Mouse (Mus musculus): ENCODE data around the gene Ilkap.

Ilkap gene

DNA sequence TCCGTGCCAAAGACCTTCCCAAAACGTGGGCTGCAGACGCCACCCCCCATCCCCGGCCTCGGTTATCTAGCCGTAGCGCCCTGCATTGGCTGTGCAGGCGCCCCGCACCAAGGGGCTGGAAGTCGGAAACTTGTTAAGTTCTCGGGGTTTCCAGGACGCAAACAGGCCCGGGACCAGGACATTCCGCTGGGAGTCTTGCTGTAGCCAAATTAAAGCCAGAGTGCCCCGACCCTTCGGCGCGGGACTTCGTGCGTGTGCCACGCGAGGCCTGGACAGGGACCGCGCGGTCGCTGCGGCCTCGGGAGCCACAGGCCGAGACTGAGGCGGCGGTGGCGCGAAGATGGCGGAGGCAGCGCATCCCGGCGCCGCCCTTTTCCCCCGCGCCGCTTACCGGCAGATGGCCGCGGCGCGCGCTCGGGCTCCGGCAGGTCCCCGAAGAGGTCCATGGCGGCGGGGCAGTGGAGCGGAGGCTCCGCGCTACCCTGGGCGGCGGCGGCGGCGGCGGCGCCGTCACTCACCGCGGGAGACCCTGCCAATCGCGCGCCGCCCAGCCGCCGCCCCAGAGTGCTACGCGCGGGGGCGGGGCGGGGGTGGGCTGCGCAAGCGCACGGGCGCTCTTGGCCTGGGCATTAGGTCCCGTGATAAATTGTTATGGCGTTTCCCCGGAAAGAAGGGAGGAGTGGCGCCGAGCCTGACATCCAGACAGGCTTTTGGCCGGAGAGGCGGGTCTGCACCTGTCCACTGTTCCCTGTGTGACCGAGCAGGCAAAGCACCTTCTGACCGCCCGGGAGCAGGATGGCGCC is at the start of gene Ilkap:
Gene Ilkap, minus strand, starts transcription at position 556 of the 803 bp plus-strand sequence.
- peak; percentile 86 for DNase-seq (ENCODE audit: low spot score)

DNA sequence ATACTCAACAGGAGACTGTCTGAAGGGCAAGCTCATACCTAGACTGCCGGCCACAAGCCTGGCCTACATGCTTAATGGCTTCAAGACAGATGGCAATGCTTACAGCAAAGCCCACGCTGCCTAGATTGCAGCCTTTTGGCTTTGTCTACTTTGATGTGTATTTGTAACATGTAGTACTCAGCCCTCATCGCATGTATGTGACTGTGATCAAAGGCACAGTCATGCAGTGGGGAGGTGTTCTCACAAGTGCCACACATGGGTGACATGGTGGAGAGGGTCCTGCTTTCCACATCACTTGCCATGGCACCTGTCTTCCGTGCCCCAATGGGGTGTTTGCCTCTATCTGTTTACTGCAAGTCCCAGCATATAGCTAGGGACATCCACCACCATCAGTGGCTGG is 47.9 kb upstream of the Ilkap start:
- DNase-seq (ENCODE audit: low spot score), result no peak

DNA sequence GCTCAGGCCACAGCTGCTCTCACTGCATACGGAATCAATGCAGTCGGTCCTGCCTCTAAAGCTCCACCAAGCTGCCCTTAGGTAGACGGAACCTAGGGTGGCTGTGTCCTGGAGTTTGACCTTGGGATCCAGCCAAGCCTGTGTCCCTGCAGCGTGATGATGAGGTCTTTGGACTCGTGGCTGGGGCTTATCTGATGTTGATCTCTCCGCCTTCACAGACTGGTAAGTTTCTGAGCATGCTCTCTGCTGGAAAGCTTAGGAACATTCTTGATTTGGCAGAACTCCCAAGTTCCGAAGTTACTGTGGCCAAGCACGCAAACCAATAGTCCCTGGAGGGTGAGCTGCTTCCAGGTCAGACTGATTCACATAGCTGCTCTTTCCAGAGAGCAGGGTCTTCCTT is 47.4 kb upstream of the Ilkap start:
- DNase-seq (ENCODE audit: low spot score), result peak; percentile 87

DNA sequence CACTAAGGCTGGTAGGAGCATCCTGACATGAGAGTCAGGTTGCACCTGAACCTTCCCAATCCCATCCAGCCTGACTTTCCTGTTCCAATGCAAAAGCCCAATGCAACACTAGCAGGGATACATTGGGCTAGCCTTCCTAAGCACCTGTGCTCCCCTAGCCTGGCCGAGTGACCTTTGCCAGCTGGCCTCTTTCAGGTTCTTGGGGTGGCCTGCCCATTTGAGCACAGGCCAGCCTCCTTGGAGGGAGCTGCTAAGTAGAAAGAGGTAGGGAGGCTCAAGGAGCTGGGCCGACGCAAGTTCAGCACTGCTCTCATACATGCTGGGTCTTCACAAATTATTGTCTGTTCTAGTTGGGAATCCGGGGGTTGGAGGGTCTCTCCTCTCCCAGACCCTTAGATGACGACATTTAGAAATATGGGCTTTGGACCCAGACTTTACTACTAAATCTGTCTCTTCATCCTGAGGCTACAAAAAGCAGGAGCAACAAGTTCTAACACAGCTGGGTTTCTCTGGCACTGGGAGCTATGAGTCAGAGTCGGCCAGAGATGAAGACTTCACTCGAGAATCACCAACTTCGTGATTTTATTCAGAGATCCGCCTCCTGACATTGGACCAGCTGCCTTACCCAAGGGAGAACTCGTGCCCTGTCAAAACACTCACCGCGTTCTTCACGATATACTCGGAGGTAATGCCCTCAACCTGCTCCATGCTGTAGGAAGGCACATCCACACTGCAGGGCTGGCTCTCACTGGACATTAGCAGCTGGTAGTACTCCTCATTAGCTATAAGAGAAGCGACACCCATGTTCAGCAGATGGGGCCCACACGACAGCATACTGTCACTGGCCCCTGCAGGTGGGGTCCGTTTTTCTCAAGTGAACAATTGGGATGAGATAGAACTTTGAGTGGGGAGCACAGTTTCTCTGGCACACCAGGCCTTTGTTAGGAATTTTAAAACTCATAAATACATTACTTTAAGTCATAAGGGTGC is 46.5 kb upstream of the Ilkap start:
- DNase-seq (ENCODE audit: low spot score), result no peak

DNA sequence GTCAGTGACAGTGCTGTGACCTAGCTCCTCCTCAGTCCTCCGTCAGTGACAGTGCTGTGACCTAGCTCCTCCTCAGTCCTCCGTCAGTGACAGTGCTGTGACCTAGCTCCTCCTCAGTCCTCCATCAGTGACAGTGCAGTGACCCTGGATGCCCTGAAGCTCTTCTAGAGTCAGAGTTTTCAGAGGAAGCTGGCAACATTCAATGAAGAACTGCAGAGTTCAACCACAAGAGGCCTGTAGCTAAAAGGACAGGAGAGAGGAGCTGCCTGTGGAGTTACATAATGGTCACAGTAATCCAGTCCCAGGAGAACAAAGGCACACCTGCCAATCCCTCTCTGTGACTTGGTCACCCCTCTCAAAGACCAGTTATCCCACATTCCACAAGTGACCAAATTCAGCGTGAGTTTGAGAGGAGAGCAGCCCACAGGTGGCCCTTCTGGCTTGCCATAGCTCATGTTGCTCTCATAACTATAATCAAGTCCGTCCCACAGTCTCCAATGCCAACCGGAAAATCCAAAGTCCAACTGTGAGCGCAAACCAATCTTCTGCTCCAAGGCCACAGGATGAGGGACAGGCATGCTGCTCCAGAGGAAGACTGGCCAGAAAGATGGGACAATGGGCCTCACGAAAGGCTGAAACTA is 43.9 kb upstream of the Ilkap start:
- DNase-seq (ENCODE audit: low spot score), result peak; percentile 88

DNA sequence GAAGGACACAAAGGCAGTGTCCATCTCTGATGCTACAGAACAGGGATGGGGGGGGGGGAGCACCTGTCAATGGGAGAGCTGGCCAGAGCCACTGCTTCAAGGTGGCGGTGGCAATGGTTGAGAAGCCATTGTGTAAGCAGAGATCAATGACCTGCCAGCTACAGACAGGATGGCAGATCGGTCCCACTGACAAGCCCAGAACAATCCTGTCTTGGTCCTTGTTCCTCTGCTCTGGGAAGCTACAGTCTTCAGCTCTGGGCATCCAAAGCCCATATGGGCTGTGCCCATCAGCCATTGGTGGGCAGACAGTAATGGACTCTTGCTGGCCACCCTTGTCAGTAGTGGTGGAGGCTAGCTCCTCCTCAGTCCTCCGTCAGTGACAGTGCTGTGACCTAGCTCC is 43.2 kb upstream of the Ilkap start:
- no peak for DNase-seq (ENCODE audit: low spot score)

DNA sequence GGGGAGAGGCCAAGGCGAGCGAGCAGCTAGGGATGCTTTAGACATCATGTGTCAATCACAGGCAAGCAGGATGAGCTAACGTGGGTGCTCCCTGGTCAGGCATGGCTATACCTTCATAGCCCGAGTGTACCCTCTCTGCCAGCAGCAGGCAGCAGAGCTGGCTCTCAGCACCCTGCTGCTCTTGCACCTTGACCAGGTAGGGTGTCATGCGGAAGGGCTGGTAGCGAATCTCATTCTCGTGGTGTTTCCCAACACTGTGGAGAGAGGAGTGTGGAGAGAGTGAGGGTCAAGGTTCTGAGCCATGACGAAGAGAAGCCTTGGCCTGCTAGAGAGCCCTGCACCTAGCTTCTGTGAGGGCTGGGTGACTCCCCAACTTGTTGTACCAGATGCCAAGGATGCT is 41.2 kb upstream of the Ilkap start:
- DNase-seq (ENCODE audit: low spot score), result no peak

DNA sequence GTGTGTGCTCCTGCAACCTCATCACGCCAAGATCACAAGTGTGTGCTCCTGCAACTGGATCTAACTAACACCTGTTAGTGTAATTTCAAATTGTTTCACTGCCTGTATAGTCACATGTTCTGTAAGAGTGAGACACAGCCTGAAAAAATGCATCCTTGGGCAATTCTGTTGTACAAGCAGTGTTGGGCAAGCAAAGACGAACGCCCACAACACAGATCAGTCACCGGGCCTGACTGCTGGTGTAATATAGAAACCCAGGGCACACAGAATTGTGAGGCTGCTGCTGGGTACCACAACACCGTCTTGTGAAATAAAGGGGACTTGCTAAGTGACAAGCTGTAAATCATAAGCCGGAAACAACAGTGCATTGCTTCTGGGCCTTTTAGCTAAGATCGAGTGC is 39.0 kb upstream of the Ilkap start:
- peak; percentile 70 for DNase-seq (ENCODE audit: low spot score)

DNA sequence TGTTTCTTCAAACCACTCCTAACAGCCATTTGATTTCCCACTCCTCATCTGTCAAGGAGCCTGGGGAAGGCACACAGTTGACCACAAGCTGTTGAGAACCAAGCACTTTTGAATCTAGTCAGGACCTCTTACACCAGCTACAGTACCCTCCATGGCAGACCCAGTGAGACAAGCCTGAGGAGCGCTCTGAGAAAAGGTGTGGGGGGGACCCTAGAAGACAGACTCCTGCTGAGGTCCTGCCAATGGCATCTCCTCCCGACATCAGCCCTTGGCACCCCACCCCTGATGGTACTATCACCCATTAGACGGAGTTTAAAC is 38.4 kb upstream of the Ilkap start:
- DNase-seq (ENCODE audit: low spot score), result no peak

DNA sequence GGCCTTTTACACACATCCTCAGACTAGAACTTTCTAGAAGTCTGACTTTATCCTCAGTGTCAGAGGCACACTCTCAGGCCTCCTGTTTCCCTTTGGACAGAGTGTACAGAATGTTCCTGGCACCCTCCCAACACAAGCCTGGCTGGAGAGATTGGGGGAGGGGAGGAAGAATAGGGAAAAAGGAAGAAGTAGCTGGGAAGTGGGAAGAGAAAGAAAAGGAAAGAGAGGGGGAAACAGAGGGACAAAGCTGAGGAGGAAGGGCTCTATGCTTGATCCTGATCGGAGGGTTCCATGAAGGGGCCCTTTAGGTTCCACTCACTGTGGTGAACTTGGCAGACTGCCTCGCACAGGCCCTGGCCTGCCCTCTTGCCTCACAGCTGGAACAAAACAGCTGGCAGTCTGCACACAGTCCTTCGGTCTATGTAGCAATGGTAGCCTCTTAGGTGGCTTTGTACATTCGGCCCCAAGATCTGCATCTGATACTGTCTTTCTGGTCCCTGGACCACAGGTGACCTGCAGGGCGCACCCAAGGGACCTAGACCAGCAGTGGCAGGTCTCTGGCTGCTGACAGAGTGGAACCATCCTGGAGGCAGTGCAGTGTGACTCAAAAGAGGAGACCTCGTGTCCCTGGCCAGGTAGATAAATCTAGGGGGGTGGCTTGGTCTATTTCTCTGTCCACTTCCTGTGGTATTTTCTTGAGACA is 37.9 kb upstream of the Ilkap start:
- DNase-seq (ENCODE audit: low spot score), result peak; percentile 95

DNA sequence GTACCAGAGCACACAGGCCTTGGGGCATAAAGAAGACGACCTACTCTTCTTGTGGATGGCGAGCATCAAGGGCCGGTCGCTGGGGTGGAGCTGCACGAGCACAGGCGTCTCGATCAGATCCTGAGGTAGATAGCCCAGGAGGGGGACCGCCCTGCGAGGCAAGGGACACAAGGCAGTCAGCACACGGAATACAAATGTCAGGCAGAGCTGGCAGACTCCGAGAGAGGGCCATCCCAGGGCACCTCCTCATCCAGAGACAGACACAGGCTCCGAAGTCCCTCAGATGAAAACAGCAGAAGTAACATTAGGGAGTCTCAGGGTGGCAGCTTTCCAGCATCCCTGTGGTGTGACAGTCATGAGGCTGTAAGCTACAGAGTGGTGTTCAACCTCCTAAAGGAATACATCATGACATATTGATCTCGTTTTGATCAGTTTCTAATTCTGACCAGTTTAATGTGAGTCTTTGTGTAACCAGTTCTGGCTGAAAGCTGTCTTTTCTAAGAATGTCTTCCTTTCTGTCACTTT is 37.1 kb upstream of the Ilkap start:
- no peak for DNase-seq (ENCODE audit: low spot score)

DNA sequence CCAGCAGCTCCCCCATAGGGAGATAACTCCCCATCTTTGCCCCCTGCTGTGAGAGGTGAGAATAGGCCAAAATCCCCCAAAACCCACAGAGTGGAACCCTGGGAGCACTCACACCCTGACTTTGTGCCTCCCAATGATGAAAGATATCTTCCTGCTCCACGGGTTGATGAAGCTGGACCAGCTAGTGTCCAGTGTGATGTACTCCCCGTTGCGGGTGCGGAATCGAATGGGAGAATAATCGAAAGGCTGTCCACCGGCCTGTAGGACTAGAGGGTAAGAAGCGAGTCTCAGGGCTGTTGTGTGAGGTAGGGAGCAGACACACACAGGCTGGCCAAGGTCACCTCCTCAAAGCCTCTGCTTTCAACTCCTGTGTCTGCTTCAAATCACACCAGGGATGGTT is 36.3 kb upstream of the Ilkap start:
- DNase-seq (ENCODE audit: low spot score), result no peak

DNA sequence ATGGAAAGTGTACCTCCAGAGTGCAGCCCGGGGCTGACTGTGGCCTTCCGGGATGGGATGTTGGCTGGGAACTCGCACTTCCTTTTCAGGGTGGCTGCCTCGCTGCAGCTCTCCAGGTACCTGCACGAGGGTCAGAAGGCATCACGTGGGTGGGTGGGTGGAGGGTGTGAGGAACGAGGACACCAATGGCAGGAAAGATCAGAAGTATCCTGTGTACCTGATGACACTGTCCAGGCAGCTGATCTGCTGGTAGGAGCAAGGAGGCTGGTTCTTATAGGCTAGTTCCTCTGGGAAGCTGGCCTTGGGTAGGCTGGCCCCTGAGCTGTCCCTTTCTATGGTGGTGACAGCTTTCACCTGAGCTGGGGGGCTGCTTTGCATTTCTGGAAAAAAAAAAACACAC is 32.1 kb upstream of the Ilkap start:
- no peak for DNase-seq (ENCODE audit: low spot score)

DNA sequence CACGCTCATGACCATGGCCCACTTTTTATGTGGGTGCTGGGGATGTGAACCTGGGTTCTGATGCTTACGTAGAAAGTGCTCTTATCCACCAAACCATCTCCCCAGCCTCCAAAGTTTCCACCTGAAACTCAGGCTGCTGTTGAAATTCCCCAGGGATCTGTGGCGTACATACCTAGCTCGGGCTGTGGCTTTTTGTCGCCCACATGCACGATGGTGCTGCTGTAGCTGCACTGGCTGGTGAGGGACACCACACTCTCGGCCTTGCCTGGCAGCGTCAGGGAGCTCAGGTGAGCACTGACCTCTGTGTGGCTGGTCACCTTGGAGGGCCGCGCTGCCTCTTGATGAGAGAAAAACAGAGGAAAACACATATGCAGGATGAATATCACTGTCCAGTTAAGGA is 30.6 kb upstream of the Ilkap start:
- no peak for DNase-seq (ENCODE audit: low spot score)

DNA sequence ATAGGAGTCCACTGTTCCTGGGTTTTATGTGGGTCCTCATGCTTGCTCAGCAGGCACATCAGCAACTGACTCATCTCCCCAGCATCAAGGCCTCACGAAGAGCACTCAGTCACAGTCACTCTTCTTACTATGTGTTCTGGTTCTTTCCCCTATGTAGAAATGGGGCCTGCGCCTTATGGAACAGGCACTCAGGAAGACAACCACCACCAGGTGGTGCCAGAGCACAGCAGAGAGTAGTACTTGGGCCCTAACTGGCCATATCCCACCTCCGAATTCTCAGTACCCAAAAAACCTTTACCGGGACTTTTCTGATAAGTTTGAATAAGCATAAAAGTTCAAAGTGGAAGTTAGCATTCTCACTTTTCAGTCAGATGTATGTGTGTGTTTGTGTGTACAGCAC is 30.0 kb upstream of the Ilkap start:
- DNase-seq (ENCODE audit: low spot score), result peak; percentile 85

DNA sequence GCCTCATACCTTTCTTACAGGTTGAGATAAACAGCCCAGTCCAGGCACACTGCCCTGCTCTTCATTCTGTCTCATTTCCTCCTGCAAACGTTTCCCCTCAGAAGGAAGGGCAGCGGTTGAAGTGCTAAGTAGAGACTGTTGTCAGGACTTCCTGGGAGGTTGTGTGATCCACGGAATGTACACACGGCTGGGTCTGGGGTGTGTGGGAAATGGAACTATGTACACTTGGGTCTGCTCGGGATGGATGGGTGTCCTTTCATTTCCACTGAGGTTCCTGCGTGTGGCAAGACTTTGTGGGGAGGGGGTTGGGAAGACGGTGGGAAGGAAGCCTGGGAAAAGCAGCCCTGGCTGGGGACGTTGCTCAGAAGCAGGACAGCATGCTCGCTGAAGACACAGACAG is 27.8 kb upstream of the Ilkap start:
- DNase-seq (ENCODE audit: low spot score), result no peak

DNA sequence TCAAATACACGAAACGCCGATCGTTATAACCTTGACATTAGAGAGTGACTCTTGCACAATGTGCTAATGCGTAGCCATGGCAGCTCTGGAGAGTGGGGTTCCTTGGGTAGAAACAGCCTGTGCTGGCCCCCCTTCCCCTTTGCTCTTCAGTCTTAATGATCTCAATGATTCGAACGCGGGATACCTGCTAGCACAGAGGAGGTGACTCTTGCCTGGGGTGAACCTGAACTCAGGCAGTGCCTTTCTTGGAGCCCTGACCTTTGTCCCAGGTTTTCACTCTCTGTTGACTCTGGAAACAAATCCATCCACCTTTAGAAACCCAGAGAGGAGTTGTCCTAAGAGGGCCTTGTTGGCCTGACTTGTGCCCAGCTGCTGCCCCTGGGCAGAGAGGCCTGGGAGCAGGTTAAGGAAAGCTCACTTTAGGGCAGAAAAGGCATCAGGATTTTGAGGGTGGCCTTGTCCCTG is 22.0 kb upstream of the Ilkap start:
- no peak for DNase-seq (ENCODE audit: low spot score)

DNA sequence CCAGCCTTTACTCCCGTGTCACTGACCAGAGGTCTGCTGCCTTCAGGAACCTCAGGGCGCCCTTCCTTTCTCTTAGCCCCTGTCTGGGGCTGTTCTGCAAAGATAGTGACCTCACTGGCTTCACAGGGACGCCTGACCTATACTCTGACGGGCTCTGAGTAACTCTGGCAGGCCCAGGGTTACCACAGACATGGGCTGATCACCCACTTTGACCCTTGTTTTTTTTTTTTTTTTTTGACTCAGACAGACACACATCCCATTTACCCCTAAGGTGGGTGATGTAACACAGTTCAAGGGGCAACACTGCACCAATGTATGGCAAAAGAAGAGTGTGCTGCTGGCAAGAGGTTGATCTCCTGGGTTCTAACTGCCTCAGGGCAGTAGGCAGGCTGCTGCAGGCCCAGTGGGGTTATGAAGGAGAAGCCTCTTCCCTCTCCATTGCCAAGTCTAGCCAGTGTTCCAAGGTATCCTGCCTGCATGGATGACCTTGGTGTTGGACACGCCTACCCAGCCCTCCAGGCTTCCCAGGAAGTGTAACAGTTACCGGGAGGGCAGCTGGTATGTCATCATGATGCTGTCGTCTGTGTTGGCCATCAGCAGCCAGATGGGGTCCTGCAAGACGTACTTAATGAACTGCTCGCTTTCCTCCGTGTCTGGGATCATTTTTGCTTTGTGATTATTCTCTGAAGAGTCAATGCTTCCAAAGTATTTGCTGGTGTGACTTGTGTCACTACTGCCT is 21.4 kb upstream of the Ilkap start:
- DNase-seq (ENCODE audit: low spot score), result no peak

DNA sequence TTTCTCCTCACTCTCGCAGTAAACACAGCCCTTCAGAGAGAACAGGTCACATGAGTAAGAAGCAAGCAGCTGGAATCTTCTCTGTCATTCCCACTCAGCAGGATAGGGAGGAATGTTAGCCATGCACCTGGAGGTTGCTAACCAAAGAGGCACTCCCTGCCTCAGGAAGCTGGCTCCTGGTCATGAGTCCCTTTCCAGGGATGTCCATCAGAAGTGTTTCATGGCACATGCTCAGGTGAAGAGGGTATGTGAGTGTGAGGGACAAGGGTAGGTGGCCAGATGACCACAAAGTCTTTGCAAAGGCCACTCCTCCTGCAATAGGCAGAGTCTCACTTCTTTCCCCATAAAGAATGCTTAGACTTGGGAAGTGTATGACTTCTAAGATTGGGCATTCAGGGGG is 19.4 kb upstream of the Ilkap start:
- DNase-seq (ENCODE audit: low spot score), result no peak

DNA sequence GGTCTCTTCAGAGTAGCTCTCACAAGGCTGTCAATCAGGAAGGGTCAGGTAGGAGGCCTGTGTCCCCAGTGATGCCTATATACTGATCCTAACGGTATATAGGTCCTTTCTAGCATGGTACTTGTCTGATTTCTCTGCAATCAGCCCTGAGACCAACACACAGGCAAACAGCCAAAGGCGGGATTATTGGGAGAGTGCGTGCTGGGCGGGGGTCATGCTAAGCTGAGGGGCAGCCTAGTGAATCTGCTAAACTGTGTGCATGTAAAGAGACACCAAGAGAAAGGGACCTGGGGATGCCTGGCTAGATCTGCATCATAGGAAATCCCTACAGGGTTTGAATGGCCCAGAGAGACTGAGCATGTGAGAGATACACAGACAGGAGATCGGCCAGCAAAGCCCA is 16.7 kb upstream of the Ilkap start:
- DNase-seq (ENCODE audit: low spot score), result no peak

DNA sequence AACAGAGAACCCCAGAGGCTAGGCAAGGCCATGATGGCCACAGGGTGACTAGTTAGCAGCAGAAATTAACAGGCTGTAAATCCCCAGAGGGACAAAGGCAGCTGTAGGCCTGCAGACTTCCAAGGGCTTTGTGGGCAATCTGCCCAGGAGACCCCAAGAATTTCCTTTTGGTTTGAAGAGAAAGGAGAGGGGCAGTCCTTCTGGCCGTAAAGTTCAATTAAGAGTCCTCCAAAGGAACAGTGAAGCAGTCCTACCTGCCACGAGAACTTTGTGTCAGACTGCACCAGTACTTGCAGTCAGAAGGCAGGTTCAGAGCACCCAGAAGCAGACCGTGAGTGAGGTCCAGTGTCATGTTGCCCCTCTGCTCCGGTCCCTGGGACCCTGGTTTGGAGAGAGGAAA is 16.3 kb upstream of the Ilkap start:
- DNase-seq (ENCODE audit: low spot score), result no peak

All from lung, postnatal 25 days (tissue).